Mouse (Mus musculus) spleen, adult 2 months (tissue): ENCODE data around the gene Zfp831.

Experiments used
- CTCF ChIP-seq: fragments of 200-500 bp; IDR thresholded peaks from 2 replicates; pipeline ENCODE4 v1.5.1; 2011; ENCODE audit warnings: mild to moderate bottlenecking, inconsistent platforms; ENCODE audit not compliant: insufficient read depth, insufficient read length, insufficient replicate concordance; ENCODE audit errors: extremely low read depth
- POLR2A ChIP-seq: fragments of 200-500 bp; IDR thresholded peaks from 2 replicates; pipeline ENCODE4 v1.6.1; 2011; ENCODE audit warnings: low read depth, low read length, inconsistent platforms

GRCm38 (mm10) chr2:174727114-174727823, 83.9 kb downstream of the Zfp831 start:
- TF ChIP-seq CTCF (no peak), POLR2A (no peak)
